Mouse (Mus musculus) layer of hippocampus, postnatal 10 days (tissue): Measurements from ENCODE around the gene Rab12. TPM values are rescaled to one million over a fixed set of nuclear protein-coding genes. Genes with fewer than 3 reads are reported as not detected.

Experiments used
- DNase-seq, 2 experiments: peaks; one replicate each; pipeline ENCODE4 v3.0.0; 2021; ENCODE audit warnings: low spot score in 2 of 2
- total RNA-seq, 2 experiments: library from RNA; stranded (reverse); gene quantifications; 2 replicates each; pipeline ENCODE4 v1.2.3; 2021

Gene Rab12
- total RNA-seq, 2 experiments from 2014 or later, result 124 to 134 TPM

DNA sequence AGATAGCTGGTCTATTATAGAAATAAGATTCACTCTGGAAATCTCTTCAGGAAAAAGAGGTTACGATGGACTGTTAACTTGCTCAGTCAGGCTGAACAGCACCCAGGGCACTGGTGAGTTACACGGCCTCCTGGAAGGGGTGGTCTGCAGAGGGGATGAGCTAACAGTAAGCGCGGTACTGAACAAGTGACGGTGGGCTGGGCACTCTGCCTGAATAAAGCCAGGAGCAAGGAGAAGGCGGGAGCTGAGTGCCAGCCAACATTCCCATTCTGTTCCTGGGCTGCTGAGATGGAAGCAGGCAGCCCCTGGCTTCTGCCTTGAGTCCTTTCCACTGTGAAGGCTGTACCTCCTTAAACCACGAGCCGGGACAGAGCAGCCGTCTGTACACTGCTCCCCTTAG is 16.1 kb downstream of the Rab12 start:
- no peak for DNase-seq

DNA sequence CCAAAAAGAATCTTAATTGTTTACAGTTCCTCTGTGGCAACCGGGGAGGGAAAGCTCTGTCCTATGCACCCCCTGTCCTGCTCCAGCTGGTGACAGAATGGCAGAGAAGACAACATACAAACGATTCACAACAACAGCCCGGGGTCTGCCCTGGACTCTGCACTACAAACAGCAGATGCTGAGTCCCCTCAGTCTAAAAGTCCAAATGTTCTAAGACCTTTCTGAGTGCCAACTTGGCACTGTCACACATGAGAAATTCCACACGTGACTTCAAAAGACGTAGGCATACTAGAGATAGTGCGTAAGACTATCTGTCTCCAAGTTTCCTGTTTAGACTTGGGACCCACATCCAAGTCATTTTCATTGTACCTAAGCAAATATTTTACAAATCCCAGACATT is 16.7 kb downstream of the Rab12 start:
- no peak for DNase-seq

DNA sequence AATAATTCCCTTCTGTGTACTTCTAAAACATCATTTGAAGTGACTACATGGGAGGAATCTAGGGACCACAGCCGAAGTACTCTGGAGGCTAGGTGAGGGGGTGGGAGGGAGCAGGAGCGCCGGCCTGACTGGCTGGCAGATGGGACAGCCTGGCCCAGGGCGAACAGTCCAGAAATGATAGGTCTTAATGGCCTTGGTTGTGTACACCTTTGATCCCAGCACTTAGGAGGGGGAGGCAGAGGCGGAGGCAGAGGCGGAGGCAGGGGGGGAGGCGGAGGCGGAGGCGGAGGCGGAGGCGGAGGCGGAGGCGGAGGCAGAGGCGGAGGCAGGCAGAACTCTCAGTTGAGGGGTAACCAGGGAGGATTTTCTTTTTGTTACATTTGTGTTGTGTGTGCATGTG is 20.9 kb downstream of the Rab12 start:
- DNase-seq, result no peak

DNA sequence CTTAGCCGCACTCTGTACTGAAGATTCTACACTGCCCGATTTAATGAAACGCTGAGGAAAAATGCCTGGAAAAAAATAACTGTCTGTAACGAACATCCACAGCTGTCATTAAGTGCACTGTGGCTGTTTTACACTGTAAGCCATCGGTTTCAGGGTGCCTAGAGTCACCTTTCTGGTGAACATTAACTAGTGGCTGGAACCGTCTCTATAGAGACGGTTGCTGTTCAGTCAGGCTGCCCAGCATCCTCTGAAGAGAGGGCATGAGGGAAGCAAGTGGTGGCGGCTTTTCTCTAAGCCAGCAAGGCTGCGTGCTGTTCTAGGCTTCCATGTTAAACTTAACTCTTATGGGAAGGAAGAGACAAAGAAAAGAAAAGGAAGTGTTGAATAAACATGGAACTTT is 22.9 kb downstream of the Rab12 start:
- DNase-seq, result no peak

DNA sequence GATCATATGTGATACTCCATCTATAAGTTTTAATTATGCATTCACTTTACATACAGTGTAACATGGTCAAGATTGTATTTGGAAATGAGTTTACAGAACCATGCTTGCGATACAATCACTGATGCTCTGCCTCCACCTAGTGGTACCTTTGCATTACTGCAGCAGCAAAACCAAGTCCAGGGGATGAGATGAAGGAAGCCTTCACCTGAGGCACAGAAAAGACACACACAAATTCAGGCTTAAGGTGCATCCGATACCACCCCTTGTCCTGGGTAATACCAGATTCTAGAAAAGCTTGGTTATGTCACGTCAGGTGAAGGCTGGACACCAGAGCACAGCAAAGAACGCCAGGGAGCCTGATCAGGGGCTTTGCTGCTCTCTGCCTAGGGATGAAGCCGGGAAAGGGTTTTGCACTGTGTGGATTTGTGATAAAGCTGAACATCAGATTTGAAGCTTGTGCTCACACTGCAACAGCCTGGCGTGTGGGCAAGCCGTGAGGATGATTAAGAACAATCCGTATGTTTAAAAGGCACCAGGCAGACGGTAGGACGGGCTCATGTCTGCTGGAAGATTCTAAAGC is 29.4 kb downstream of the Rab12 start:
- DNase-seq, result peak; percentile 62 to 69

DNA sequence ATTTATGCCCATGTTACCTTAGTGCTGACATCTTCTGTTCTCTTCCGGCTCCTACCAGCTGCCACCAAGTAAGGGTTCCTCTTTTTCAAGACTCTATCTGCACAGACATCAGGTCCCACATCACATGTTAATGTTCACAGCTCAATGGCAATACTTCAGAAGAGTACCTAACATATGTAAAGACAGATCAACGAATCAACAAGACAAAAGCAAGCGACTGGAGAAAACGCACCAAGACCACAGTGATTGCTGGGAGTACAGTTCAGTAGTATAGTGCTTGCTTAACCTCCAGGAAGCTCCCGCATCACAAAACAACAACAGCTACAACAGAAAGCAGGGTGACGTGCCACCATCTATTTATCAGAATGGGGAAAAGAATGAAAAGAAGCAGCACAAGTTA is 33.0 kb downstream of the Rab12 start:
- no peak for DNase-seq

DNA sequence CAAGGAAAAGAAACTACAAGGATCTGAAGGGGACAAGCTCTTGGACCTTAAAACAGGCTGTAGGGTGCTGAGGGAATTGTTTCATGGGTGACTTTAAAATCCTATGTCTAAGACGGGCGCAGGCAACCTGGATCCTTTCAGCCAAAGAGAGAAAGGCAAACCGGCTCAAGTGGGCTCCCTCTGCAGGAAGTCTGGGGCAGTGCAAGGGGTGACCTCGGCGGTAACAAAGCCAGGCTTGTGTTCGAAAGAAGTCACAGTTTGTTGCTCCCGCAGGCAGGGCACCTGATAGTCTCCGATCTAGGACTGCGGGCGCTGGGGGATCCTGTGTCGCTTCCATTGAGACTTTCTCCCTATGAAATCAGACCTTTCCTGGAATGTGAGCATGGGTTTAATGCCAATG is 33.8 kb downstream of the Rab12 start:
- peak; percentile 81 to 84 for DNase-seq

DNA sequence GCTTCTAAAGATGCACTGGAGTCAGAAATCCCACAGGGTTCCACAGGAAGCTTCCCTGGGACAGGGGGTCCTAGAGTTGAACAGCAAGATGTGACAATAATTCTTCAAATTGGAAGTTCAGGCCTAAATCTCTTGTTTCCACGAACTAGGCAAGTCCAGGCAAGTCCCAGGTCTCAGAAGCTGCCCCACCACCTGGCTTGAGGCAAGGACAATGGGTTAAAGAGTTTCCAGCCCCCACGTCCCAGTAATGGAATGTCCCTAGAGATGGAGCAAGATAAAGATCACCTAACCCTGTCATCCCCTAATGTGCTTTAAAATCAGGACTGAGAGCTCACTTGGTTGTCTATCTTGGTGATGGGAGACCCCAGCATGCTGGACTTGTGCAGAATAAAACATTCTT is 34.6 kb downstream of the Rab12 start:
- DNase-seq, result no peak

DNA sequence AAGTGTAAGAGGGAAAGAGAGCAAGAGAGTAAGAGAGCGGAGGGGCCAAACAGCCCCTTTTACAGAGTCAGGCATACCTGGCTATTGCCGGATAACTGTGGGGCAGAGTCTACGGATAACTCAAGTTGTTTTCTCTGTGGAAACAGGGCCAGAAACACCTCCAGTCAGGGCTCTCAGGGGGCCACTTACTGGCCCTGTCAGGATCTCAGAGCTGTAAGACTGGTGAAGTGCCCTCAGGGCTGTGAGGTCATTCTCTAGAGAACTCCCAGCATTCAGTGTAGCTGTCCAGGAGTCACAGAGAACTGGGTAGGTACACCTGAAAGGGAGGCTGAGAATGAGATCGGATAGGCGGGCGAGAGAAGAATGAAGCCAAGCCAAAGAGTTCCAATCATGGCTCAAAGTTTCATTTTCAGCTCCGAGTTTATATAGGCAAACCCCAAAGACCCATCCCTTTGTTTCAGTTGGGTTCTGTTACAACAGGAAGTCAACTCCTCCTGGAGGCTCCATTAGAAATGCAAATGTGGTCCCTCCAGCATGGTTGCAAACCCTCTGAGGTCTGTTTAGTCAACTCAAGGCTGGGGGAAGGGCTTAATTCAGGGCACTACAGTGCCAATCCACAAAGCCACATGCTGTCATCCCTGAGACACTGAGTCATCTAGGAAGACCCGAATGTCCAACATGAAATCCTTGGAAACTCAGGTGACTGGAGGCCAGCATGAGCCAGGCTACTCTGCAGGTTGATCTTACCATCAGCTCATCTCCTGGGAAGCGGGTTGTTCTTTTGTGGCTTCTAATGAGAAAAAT is 35.7 kb downstream of the Rab12 start:
- no peak for DNase-seq

DNA sequence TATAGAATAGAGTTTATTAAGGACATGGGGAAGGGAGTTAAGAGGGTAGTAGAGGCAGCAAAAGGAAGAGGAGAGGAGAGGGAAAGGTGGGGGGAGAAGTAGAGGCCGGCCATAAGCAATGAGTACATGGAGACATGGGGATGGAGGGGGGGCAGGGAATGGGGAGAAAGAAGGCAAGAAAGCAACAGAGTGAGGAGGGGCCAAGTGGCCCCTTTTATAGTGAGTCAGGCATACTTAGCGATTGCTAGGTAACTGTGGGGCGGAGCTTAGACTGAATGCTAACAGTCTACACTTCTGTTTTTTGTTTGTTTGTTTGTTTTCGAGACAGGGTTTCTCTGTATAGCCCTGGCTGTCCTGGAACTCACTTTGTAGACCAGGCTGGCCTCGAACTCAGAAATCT is 38.2 kb downstream of the Rab12 start:
- DNase-seq, result no peak

DNA sequence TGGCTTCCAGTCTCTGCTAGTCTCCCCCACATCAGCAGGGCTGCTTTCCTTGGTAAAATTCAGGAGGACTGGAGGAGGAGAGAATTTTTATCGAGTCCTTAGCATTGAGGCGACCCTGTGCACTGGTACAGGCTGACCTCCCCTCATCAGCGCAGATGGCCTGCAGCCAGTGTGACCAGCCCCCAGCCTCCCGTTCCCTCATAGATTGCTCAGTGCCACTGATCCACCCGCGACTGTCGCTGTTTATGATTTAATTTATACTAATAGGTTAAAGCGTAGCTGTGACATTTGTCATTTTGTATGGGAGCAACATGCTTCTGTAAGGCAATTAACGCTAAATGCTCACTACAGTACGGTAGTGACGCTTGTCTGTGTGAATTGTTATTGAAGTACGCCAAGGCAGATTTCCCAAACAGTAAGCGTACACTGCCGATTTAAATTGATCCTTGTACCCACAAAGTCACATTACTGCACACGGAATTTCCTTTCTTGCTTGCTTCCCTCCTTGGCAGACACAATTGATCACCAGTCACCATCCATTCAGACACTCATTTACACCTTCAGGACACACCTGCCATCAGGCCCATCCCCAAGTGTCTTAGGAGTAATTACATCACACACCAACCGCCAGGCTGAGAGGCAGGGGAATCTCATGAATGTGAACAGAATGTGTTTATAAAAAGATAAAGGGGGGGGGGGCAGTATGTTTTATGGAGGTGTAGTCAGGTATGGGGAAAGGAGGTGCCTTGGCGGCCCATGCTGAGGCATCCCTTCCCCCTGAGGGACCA is 38.8 kb downstream of the Rab12 start:
- no peak for DNase-seq

DNA sequence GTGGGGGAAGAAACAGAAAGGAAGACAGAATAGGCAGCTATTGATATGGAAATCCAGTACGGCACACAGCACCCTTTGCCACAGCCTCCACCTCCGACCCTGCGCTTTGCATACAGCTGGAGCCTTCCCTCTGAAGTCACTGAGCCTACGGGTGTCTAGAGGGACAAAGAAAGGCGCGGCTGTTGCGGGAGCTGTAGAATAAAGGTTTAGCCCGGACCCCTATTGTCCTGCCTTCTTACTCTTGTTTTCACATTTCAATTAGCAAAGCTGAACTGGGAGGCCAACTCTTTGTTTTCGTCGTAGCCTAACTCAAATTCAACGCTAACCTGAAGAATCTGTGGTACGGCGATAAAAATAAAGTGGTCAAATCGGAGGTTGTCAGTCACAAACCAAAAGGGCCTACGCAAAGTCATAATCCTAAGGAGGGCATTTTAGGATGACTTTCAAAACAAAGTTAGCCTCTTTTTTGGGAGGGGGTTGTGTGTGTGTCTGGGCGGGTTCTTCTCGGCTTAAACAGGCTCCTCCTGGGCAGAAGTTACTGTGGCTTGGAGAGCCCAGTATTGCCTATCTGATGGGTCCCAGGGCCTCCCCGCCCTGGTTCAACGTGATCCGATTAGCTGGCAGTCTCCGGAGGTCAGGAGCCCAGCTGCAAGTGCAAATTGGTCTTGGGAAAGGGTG is 39.6 kb downstream of the Rab12 start:
- no peak for DNase-seq

DNA sequence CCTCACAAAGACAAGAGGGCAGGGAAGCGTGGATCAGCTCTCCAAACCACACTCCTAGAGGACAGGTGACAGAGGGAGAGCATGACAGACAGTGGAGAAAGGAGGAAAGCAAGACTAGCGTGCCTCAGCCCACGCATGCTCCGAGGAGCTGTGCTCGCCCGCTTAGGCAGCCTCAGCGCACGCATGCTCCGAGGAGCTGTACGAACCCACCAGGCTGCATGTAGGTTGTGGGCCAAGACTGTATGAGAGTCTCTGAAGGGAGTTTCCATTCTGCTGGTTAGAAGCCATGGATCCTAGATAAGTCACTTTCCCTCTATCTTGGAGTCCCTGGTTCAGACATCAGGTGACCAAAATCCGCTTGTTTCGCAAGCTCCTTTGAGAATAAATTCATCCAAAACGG is 40.2 kb downstream of the Rab12 start:
- peak in 1 of 2 experiments; percentile 31 for DNase-seq

DNA sequence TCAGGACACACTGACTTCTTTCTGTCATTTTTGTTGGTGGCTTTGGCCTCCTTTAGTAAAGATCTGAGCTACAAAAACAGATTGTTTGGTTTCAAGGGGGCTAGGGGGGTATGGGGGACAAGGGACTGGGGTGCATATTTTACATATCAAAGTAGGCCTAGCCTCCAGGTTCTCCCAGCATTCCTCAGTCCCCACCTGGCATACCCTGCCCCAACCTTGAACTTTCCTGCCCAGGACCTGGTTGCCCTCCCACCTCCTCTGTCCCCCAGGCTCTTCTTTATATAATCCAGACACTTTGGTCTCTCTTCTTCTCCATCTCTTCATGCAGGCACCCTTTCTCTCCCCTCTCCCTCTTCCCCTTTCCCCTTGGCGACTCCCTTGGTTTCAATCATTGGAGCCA is 46.3 kb downstream of the Rab12 start:
- DNase-seq, result no peak

DNA sequence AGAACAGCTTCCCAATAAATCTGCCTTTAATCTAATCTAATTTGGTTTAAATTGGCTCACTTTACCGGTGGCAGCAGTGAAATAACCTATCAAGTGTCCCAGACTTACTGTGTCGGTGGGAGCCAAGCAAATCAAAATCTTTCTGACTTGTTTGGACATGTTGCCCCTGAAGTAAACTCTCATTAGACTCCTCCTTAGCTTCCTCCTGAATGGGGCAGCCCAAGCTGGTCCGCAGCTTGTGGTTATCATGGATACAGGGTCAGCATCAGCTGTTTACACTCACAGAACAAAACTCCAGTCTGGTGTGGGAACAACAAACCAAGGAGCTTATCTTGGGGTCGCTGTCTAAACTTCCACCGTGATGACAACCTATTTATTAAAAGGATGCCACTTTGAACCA is 47.8 kb downstream of the Rab12 start:
- DNase-seq, result no peak

DNA sequence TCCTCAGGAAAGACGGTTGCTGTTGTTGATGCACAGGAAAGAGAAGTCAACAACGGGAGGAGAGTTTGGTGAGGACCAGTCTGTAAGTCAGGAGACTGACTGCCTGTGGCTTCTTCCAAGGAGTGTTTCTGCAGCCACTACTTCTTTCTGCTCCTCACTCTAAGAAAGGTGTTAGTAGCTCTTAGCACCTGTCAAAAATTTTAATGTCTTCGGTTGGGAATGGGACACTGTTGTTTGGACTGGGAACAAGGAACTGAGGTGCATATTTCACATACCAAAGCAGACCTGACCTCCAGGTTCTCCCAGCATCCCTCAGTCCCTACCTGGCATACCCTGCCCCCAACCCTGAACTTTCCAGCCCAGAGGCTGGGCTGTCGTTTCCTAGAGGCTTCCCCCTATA is 48.3 kb downstream of the Rab12 start:
- no peak for DNase-seq

DNA sequence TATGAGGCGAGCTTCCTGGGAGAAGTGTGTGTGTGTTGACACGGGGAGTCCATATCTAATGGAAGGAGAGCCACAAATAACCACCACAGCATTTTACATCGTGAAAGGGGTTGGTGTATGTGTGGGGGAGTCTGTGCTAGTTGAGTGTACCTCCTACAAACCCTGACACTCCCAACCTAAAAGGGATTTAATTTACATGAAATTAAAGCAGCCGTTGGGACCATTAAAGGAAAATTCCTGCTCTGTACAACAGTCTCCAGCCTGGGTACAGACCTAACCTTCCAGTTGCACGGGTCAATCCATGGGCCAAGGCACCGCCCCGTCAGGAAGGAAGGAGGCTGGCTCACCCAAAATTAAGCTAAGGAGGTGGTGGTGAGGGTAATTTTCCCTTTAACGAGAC is 49.5 kb downstream of the Rab12 start:
- DNase-seq, result no peak

DNA sequence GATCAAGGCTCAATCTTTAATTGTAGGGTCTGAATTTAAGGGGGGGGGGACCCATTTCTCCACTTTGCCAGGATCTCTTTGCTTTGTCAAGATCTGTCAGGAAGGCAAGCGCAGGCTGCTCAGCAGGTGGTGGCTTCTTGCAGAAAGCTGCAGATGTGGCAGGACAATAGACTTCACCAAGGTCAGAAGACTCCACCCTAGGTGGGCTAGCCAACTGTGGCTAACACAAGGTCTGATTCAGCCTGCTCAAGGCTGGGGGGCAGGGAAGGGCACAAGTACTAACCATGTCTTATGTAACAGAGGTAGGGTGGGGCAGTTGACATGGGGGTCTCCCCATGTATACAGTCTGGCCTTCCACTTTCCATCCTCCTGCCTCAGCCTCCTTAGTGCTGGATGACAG is 62.3 kb downstream of the Rab12 start:
- no peak for DNase-seq

DNA sequence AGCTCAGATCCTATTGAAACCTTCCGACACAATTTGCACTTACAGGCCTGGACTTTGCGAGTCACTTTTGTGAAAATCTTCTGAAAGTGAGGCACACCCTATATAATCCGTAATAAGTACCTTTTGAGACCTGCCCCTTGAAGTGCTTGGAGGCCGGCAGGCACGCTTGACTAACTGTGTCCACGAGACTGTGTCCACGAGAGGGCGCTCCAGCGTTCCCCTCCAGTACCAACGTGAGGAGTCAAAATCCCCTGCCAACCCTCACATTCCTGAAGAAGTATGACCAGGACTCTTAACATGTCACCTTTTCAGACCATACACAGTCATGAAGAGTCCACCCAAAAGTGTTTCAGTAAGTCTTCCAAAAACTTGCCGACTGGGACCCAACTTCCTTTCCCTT is 68.4 kb downstream of the Rab12 start:
- DNase-seq, result peak; percentile 91 to 92

DNA sequence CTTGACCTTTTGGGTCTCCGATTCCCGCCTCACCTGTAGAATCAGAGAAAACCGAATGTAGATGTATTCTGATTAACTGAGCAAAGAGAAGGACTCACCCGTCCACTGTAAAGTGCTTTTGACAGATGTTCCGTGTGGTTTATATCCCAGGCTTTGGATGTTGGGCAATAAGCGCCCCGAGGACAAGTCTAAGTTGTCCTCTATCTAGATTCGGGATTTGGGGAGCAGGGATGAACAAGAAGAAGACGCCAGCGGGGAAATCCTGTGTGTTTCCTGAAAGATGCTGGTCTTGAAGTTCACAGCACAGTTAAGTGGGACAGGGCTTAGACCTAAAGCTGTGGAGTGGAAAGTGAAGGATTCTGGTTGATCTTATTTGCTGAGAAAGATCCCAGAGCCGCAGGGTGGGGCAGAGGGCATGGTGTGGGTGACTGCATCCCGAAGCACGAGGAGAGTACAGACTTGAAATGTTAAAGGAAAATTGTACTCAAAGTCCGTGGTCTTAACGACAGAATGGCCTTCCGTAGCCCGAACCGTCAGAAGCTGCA is 68.9 kb downstream of the Rab12 start:
- no peak for DNase-seq
